Mouse (Mus musculus): ENCODE data around the gene Rassf9.

Rassf9 gene

GRCm38 (mm10) chr10:102511807-102512461 is at the start of gene Rassf9:
Gene Rassf9, plus strand, starts transcription at chr10:102512222.
- no peak for DNase-seq (ENCODE audit: low read depth, low spot score)

- DNase-seq (ENCODE audit: low read depth, low spot score): no peak
Observed at GRCm38 (mm10) chr10:102469412-102469811, 42.6 kb upstream of the Rassf9 start.

- no peak for DNase-seq (ENCODE audit: low read depth, low spot score)
Observed at GRCm38 (mm10) chr10:102490386-102490785, 21.6 kb upstream of the Rassf9 start, which contains the start of gene Nts. Gene Nts, minus strand, starts transcription at chr10:102490486.

- peak; percentile 55 for DNase-seq (ENCODE audit: low read depth, low spot score)
Observed at GRCm38 (mm10) chr10:102491792-102492191, 20.2 kb upstream of the Rassf9 start.

GRCm38 (mm10) chr10:102498754-102499153 is 13.3 kb upstream of the Rassf9 start:
- DNase-seq (ENCODE audit: low read depth, low spot score): peak; percentile 25

- DNase-seq (ENCODE audit: low read depth, low spot score): no peak
Observed at GRCm38 (mm10) chr10:102507386-102507785, 4.6 kb upstream of the Rassf9 start.

GRCm38 (mm10) chr10:102511461-102511806 is 588 bp upstream of the Rassf9 start:
- DNase-seq (ENCODE audit: low read depth, low spot score): no peak

- no peak for DNase-seq (ENCODE audit: low read depth, low spot score)
Observed at GRCm38 (mm10) chr10:102514159-102514558, 2.1 kb downstream of the Rassf9 start.

GRCm38 (mm10) chr10:102527901-102528300 is 15.9 kb downstream of the Rassf9 start:
- no peak for DNase-seq (ENCODE audit: low read depth, low spot score)

- no peak for DNase-seq (ENCODE audit: low read depth, low spot score)
Observed at GRCm38 (mm10) chr10:102553941-102554340, 41.9 kb downstream of the Rassf9 start.

- DNase-seq (ENCODE audit: low read depth, low spot score): no peak
Observed at GRCm38 (mm10) chr10:102562488-102562887, 50.5 kb downstream of the Rassf9 start.

- DNase-seq (ENCODE audit: low read depth, low spot score): no peak
Observed at GRCm38 (mm10) chr10:102577970-102578369, 65.9 kb downstream of the Rassf9 start.

- no peak for DNase-seq (ENCODE audit: low read depth, low spot score)
Observed at GRCm38 (mm10) chr10:102594306-102594705, 82.3 kb downstream of the Rassf9 start.
